Mouse (Mus musculus): ENCODE measurements around the gene Cdc20. TPM values are rescaled to one million over a fixed set of nuclear protein-coding genes. Genes with fewer than 3 reads are reported as not detected.

Cdc20 gene
- 1 to 10 TPM; 4.7 to 6.0 TPM for total RNA-seq (2021)
- long read RNA-seq, experiment 1, transcript Cdc20-201 (10 exons, 1,793 nt) = major isoform, 7 of 8 reads
- long read RNA-seq, experiment 1, partial matches to known transcripts = 1 of 8 reads
- long read RNA-seq, experiment 1, other reads (novel, unspliced or antisense) = 0 of 8 reads
- long read RNA-seq, experiment 2, transcript Cdc20-201 (10 exons, 1,793 nt) = major isoform, 5 of 5 reads
- long read RNA-seq, experiment 2, partial matches to known transcripts = 0 of 5 reads
- long read RNA-seq, experiment 2, other reads (novel, unspliced or antisense) = 0 of 5 reads

DNA sequence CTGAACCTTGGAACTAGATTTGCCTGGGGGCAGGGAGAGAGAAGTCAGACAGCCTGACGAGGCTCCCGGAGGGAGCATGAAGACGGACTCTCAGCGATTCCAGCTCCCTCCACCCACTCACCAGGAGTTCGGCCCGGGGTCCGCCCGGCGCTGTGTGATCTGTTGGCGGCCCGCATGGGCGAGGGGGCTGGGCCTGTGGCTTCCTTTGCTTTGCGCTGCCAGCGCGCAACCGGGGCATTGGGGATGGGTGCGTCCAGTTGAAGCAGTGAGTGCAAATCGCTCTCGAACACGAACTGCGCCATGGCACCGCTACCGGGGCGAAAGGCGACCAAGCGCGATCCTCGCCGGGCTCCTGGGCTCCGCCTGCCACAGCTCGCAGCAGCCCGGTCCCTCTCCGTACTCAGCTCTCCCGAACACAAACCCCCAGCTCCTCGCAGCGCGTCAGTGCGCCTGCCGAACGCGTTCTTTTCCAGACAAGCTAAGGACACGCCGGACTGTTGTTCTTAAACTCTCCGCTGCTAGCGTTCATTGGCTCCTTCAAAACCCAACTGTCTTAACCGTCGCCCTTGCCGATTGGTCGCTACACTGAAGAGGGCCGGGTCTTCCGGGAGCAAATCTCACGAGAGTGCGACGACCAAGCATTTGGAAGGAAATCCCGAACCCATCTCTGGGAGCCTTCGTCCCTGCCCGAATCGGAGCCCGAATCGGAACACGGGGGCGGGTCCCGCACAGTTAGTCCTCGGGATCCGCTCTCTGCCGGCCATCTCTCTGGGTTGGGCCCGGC is at the start of gene Cdc20:
TSS of gene Cdc20 (minus strand) at position 533 of the 784 bp plus-strand sequence.
- intact Hi-C loops (cut with DNase I; ENCODE audit: low total_unique reads) = loop anchor here (10.0 kb wide), 1 partner anchor 128 kb away; no protein-coding TSS in a partner anchor
- DNase-seq = peak; percentile 92

DNA sequence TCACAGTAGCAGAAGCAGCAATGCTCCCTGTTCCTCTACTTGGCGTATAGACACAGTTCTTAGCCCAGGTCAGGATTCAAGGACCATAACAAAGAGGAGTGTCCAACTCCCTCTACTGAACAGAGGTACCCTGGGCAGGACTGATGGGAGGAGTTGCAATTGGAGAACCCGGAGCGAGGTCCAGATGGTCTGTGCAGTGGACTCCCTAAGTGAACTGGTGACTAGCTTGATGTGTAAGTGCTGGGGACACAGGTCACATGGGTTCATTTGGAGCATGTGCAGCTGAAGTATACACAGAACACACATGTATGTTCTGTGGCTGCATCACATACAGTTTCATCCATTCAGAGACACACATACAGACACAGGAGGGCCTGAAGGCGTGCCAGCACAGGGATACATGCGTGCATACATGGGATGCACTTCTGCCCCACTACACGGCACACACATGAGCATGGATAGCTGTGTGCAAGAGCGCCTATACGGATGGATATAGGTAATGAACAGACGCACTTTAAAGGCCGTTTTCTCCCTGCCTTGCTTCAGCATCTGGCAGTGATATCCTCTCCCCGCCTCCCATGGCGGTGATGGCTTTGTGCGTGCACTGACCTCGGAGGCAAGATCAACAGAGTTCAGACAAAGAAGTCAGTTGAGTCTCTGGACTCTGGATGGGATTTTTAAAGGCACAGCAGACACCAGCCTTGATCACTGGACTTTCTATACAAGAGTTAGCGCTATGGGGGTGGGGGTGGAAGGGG is 39.8 kb upstream of the Cdc20 start:
- no peak for DNase-seq
- intact Hi-C loops (cut with DNase I; ENCODE audit: low total_unique reads) = no loop called here

DNA sequence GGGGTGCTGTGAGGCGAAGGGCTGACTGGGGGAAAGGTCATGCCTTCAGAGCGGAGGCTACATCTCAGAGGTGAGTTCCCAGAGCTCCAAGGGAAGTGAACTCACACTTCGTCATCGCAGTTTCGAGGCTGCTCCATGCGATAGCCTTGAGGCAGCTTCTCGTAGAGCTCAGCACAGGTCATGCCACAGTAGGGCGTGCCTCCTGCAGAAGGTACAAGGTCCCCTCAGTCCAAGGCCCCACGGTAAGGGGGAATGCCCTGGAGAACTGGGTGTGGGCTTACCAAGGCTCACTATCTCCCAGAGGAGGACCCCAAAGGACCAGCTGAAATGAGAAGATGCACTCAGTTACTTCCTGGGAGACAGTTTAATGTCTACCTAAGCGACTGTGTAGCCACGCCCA is 35.5 kb upstream of the Cdc20 start:
- DNase-seq = no peak
- intact Hi-C loops (cut with DNase I; ENCODE audit: low total_unique reads) = no loop called here

DNA sequence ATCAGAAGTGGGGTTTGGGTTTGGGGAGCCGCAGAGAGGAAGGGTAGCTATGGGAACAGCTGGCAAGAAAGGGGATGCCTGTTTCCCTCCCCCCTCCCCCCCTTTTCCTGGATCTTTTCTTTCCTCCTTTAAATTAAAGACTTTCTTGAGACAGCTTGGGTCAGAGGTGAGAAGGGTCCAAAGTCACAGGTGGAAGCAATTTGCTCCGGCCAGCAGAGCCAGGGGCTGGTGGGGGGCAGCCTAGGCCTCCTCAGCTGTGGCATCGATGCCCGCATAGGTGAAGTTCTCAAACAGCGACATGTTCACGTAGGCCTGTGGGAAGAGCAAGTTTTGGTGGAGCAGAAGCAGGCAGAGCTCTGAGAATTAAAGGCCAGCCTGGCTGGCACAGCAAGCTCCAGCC is 34.1 kb upstream of the Cdc20 start:
- DNase-seq = no peak
- intact Hi-C loops (cut with DNase I; ENCODE audit: low total_unique reads) = no loop called here

- intact Hi-C loops (cut with DNase I; ENCODE audit: low total_unique reads) = no loop called here
- no peak for DNase-seq
These were observed 28.6 kb upstream of the Cdc20 start for GRCm38 (mm10) chr4:118465697-118466163.

DNA sequence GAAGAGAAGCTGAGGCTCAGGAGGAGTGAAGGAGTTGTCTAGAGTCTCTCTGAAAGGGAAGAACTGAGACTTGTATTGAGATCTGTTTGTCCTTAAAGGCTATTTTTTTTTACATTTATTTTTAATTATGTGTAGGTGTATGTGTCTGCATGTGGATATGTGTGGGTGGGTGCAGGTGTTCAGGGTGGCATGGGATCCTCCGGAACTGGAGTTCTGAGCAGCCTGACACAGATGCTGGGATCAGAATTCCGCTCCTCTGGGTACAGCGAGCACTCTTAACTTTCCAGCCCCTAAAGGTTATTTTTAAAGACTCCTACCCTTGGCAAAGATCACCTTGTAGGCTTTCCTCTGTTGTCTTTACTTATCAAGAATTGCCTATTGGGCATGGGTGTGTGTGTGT is 27.8 kb upstream of the Cdc20 start:
- intact Hi-C loops (cut with DNase I; ENCODE audit: low total_unique reads) = no loop called here
- DNase-seq = no peak

GRCm38 (mm10) chr4:118457345-118457975 is 20.3 kb upstream of the Cdc20 start, which contains the start of gene Mpl:
Gene Mpl, minus strand, starts transcription at chr4:118457513.
- DNase-seq = no peak
- intact Hi-C loops (cut with DNase I; ENCODE audit: low total_unique reads) = no loop called here

DNA sequence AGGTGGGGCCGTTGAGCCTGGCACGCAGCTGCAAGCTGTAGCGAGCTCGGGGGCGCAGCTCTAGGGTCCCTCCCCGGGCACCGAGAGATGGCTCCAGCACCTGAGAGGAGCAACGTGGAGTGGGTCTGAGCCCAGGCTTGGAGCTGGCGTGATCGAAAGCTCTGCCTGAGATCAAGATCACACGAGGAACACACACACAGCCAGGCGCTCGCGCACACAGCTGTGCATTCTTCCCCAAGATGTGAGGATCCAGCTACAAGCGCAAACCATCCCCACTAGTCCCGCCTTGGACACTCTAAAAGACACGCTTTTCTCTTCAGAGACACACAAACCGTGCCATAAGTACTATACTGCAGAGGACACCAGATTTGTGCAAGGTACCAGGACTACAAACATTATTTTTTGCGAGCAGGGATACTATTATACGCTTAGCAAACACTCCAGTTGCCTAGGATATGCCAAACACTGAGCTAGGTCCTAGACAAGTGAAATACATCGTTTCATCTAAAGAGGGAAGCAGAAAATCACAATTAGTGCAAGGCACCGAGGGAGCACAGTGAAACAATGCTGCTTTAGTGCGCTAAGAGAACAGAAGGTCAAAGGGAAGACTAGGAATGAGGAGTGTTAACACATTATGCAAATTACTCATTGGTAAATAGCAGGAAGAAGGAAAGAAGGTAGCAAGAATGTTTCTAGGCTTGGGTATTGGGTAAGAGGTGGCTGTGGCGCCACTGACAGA is 9.4 kb upstream of the Cdc20 start:
- no peak for DNase-seq
- intact Hi-C loops (cut with DNase I; ENCODE audit: low total_unique reads) = no loop called here

- peak; percentile 57 for DNase-seq
- intact Hi-C loops (cut with DNase I; ENCODE audit: low total_unique reads) = no loop called here
These were observed 8.7 kb upstream of the Cdc20 start for GRCm38 (mm10) chr4:118445781-118446414.

DNA sequence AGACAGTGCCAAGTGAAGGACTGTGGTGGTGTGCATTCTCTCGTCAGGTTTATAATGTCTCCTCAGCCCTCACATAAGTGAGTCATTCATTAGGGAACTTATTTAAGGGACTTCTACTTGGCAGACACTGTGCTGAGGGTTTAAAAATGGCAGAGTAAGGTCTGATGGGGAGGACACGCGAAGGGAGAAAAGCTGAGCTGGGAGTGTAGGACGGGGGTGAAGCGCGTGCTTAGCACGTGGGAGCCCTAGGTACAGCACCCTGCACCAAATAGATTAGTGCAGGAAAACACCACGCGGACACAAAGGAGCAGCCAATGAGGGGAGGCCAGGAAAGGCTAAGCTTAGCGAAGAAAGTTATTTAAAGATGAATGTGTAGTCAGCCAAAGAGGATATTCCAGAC is 7.9 kb upstream of the Cdc20 start:
- intact Hi-C loops (cut with DNase I; ENCODE audit: low total_unique reads) = no loop called here
- DNase-seq = no peak

GRCm38 (mm10) chr4:118437829-118438253 is 689 bp upstream of the Cdc20 start:
- intact Hi-C loops (cut with DNase I; ENCODE audit: low total_unique reads) = loop anchor here (10.0 kb wide), 1 partner anchor 127 kb away; no protein-coding TSS in a partner anchor
- DNase-seq = no peak

GRCm38 (mm10) chr4:118432332-118432731 is 4.8 kb downstream of the Cdc20 start:
- intact Hi-C loops (cut with DNase I; ENCODE audit: low total_unique reads) = loop anchor here (10.0 kb wide), 1 partner anchor 132 kb away; no protein-coding TSS in a partner anchor
- no peak for DNase-seq

DNA sequence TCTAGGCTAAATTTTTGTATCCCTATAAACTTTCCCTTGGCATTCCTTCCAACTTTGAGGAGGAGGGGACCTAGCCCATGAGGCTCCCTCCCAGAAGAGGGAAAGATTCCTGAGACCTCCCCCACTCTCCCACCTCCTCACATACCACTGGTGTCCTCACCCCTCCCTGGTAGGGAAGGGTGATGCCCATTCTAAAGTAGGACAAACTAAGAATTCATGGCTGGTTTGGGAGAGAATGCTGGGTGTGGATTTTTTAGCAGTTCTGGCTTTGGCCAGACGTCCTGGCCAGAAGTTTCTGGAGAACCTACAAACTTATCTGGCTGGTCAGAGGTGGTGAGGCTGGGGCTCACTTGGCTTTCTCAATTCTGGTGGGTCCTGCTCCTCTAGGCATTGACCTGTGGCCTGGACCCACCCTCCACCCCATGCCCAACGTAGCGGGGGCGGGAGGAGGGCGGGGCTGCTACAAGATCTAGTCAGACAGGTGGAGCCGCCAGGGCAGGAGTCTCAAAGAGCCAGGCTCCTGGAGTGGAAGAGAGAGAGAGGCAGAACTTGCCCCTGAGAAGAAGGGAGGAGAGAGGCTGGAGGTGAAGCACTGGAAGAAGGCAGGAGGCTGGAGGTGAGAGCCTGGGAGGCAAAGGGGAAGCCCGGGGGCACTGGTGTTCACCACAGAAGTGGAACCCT is 7.8 kb downstream of the Cdc20 start:
- intact Hi-C loops (cut with DNase I; ENCODE audit: low total_unique reads) = no loop called here
- DNase-seq = no peak

- intact Hi-C loops (cut with DNase I; ENCODE audit: low total_unique reads) = no loop called here
These were observed 8.5 kb downstream of the Cdc20 start for GRCm38 (mm10) chr4:118428531-118429214.

GRCm38 (mm10) chr4:118427768-118428451 is 9.2 kb downstream of the Cdc20 start, which contains the start of gene Elovl1:
Gene Elovl1, plus strand, starts transcription at chr4:118428093.
- DNase-seq = peak; percentile 94
- intact Hi-C loops (cut with DNase I; ENCODE audit: low total_unique reads) = no loop called here

More at GRCm38 (mm10) chr4:118428531-118429214, 8.5 kb downstream of the Cdc20 start:
- no peak for DNase-seq

- intact Hi-C loops (cut with DNase I; ENCODE audit: low total_unique reads) = no loop called here
- no peak for DNase-seq
These were observed 9.8 kb downstream of the Cdc20 start for GRCm38 (mm10) chr4:118427415-118427767.

DNA sequence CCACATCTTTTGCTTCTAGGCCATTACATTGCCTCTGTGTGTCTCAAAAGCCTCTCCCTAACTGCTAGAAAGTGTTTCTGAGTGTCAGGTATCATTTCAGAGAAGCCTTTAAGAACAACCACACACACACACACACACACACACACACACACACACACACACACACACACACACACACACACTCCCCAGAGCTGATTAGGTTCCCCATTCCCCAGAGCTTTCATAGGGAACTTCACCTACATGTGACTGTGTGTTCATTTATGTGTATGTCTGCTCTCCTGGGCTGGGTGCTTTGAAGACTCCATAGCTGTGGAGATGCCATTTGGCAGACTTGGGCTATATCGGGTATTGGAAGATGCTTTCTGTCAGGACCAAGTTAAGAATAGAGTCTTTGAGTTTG is 11.8 kb downstream of the Cdc20 start:
- no peak for DNase-seq
- intact Hi-C loops (cut with DNase I; ENCODE audit: low total_unique reads) = no loop called here
